Mouse (Mus musculus): ENCODE data around the gene Etv3. TPM values are rescaled to one million over a fixed set of nuclear protein-coding genes. Genes with fewer than 3 reads are reported as not detected.

The Etv3 gene
- total and polyA plus RNA-seq, 3 experiments = 13.6 to 16.6 (median 15.7) TPM

DNA sequence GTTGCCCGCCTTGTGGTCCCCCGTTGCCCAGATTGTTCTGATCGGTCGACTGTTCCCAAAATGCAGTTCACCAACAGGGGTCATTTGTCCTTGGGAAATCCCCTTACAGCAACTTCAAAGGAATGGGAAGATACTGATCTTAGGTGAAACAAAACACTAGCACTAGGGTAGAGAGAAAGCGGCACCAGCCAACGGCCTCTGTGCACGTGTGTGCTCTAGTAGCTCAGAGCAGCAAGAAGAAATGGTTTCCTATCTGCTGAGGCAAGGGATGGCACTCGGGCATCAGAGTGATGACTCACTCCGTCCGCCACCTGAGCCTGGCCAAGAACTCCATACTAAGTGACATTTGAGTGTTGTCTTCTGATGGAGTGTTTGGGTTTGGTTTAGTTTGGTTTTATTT is 12.8 kb downstream of the Etv3 start:
- TF ChIP-seq TAL1 (conservative IDR thresholded peaks at IDR 0.05; ENCODE audit: low read depth, low read length) = no peak
- no peak for TF ChIP-seq GATA1 (IDR thresholded peaks at IDR 0.05; ENCODE audit: borderline replicate concordance, low read length)
- TF ChIP-seq GATA2 (IDR thresholded peaks at IDR 0.05; ENCODE audit: borderline replicate concordance, low read depth, low read length) = no peak
- no peak for TF ChIP-seq POLR2AphosphoS5 (IDR thresholded peaks at IDR 0.05; ENCODE audit: insufficient replicate concordance, low read depth, low read length)
- TF ChIP-seq CTCF (IDR thresholded peaks at IDR 0.05; ENCODE audit: low read depth, low read length) = no peak
- ATAC-seq (ENCODE audit: extremely low read depth, insufficient number of reproducible peaks, low FRiP score, poor library complexity, severe bottlenecking) = no peak

DNA sequence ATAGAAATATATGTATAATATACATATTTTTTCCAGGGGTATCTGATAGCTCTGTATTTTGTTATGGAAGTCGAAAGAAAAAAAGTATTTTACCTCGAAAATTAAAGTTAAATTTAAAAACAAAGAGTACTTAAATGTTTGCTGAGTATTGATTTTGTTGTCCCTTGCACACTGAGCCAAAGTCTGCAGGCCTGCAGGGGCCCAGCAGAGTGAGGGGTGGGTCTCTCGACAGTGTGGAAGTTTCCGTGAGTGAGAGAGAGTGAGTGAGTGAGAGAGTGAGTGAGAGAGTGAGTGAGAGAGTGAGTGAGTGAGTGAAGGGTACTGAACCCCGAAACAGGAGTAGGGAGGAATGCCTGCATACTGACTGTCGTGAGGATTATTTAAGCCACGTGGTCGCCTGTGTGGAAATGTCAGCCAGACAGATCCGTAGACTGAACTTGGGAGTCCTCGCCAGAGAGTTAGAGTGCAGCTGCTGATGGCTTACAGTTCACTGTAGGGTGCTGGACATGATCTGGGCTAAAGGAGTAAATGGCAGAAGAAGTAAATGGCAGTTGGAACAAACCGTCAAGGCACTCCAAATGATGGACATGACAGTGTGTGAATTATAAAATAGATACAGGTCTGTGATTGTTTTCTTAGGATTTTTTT is 14.9 kb downstream of the Etv3 start:
- Histone ChIP-seq H3K9me3 (replicated peaks) (no peaks in the 10 kb centered on the region), H3K4me1 (ENCODE audit: insufficient read depth, low read depth, low read length) (peaks cover 4% of the 10 kb centered on the region; the same call in 1 of the 2 replicates), H3K27me3 (ENCODE audit: insufficient read depth, low read length) (peaks cover 4% of the 10 kb centered on the region; the same call in 1 of the 2 replicates), H3K4me3 (ENCODE audit: low read depth, low read length) (no peak overlapping the region), H3K36me3 (replicated peaks) (peaks cover 71% of the 10 kb centered on the region)
- ATAC-seq (ENCODE audit: extremely low read depth, insufficient number of reproducible peaks, low FRiP score, poor library complexity, severe bottlenecking) = no peak
- TF ChIP-seq GATA2 (IDR thresholded peaks at IDR 0.05; ENCODE audit: borderline replicate concordance, low read depth, low read length) (no peak), POLR2AphosphoS5 (IDR thresholded peaks at IDR 0.05; ENCODE audit: insufficient replicate concordance, low read depth, low read length) (no peak), CTCF (IDR thresholded peaks at IDR 0.05; ENCODE audit: low read depth, low read length) (no peak), TAL1 (conservative IDR thresholded peaks at IDR 0.05; ENCODE audit: low read depth, low read length) (no peak), GATA1 (IDR thresholded peaks at IDR 0.05; ENCODE audit: borderline replicate concordance, low read length) (no peak)
- no peak for DNase-seq (ENCODE audit: low spot score)

More for the DNA sequence above, 12.8 kb downstream of the Etv3 start:
- H3K27me3 ChIP-seq (ENCODE audit: insufficient read depth, low read length) = no peaks in the 10 kb centered on the region; the same call in 1 of the 2 replicates
- no peaks in the 10 kb centered on the region for H3K9me3 ChIP-seq (replicated peaks)
- no peak overlapping the region for H3K4me3 ChIP-seq (ENCODE audit: low read depth, low read length)
- H3K36me3 ChIP-seq (replicated peaks) = peaks cover 93% of the 10 kb centered on the region
- peaks cover 4% of the 10 kb centered on the region; the same call in 1 of the 2 replicates for H3K4me1 ChIP-seq (ENCODE audit: insufficient read depth, low read depth, low read length)
- DNase-seq (ENCODE audit: low spot score) = no peak

DNA sequence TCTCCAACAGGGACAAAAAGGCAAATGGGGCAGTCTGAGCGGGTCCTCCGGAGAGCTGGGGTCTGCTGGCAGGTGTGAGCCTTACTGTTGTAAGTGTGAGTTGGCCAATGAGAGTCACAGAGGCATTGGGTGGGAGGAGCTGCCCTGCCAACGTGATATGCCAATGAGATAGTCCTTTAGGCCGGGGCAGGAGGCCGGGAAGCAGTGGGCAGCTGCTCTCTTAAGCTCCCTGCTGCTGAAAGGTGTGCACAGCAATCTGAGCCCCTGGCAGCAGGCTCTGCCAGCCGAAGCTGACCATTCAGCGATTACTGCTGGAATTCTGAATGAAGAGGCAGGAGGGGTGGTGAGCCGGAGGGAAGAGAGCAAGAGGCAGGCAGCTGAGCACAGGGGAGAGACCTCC is 15.5 kb downstream of the Etv3 start:
- Histone ChIP-seq H3K9me3 (replicated peaks) (no peaks in the 10 kb centered on the region), H3K36me3 (replicated peaks) (peaks cover 66% of the 10 kb centered on the region), H3K4me3 (ENCODE audit: low read depth, low read length) (no peak overlapping the region), H3K4me1 (ENCODE audit: insufficient read depth, low read depth, low read length) (peaks cover 4% of the 10 kb centered on the region; the same call in 1 of the 2 replicates), H3K27me3 (ENCODE audit: insufficient read depth, low read length) (peaks cover 7% of the 10 kb centered on the region; the same call in 1 of the 2 replicates)
- no peak for TF ChIP-seq GATA2 (IDR thresholded peaks at IDR 0.05; ENCODE audit: borderline replicate concordance, low read depth, low read length)
- TF ChIP-seq GATA1 (IDR thresholded peaks at IDR 0.05; ENCODE audit: borderline replicate concordance, low read length) = no peak
- TF ChIP-seq TAL1 (conservative IDR thresholded peaks at IDR 0.05; ENCODE audit: low read depth, low read length) = no peak
- no peak for TF ChIP-seq CTCF (IDR thresholded peaks at IDR 0.05; ENCODE audit: low read depth, low read length)
- no peak for TF ChIP-seq POLR2AphosphoS5 (IDR thresholded peaks at IDR 0.05; ENCODE audit: insufficient replicate concordance, low read depth, low read length)
- no peak for ATAC-seq (ENCODE audit: extremely low read depth, insufficient number of reproducible peaks, low FRiP score, poor library complexity, severe bottlenecking)
- no peak for DNase-seq (ENCODE audit: low spot score)

DNA sequence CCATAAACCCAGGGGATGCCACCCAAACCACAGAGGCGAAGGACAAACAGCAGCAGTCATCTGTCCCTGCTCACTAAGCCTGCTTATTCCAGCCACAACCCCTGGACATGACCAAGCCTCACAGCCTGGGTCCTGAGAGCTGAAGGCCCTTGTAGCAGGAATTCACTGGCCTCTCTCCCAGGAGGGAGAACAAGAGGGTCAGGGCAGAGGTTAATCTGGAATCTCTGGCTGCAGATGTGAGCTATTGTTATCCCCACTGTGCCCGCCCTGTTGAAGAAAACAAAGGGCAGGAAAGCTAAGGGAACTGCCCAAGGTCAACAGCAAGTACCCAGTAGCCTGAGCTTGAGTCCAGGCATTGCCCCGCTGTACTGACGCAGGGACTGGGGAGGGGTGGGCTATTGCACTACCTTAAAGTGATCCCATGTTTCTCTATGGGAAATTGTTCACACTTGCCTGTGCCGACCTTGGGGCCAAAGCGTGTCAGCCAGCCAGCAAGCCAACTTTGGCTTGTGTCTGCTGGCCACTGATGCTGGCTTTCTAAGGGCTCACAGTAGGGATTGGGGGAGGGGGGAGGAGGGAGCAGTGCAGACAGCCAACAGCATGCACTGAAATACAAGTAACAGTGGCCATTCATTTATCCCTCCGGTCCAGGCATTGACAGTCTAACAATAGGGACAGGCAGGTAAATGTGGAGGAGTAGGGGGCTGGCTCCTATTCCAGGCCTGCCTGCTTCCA is 17.4 kb downstream of the Etv3 start:
- no peak for TF ChIP-seq GATA2 (IDR thresholded peaks at IDR 0.05; ENCODE audit: borderline replicate concordance, low read depth, low read length)
- TF ChIP-seq TAL1 (conservative IDR thresholded peaks at IDR 0.05; ENCODE audit: low read depth, low read length) = no peak
- no peak for TF ChIP-seq POLR2AphosphoS5 (IDR thresholded peaks at IDR 0.05; ENCODE audit: insufficient replicate concordance, low read depth, low read length)
- no peak for TF ChIP-seq GATA1 (IDR thresholded peaks at IDR 0.05; ENCODE audit: borderline replicate concordance, low read length)
- TF ChIP-seq CTCF (IDR thresholded peaks at IDR 0.05; ENCODE audit: low read depth, low read length) = no peak
- peaks cover 24% of the 10 kb centered on the region for H3K27me3 ChIP-seq (ENCODE audit: insufficient read depth, low read length)
- no peak overlapping the region for H3K4me3 ChIP-seq (ENCODE audit: low read depth, low read length)
- no peaks in the 10 kb centered on the region for H3K9me3 ChIP-seq (replicated peaks)
- peaks cover 4% of the 10 kb centered on the region; the same call in 1 of the 2 replicates for H3K4me1 ChIP-seq (ENCODE audit: insufficient read depth, low read depth, low read length)
- no peak for DNase-seq (ENCODE audit: low spot score)
- H3K36me3 ChIP-seq (replicated peaks) = peaks cover 46% of the 10 kb centered on the region
- no peak for ATAC-seq (ENCODE audit: extremely low read depth, insufficient number of reproducible peaks, low FRiP score, poor library complexity, severe bottlenecking)

DNA sequence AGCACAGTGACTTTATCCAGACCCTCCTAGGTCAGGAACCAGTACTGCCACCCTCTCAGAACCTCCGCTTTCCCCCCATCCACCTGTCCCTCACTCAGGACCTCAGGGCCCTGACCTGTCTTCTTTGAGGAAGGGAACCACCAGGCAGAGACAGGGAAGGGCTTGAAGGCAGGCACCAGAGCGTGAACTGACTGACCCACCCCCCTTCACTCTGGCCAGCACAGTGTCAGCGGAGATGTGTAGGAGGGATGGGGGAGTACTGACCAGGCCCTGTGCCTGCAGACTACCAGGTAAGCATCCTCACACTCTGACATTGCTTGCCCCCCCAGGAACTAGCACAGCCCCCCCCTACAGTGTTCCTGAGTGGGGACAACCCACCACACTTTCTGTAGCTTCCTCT is 20.3 kb downstream of the Etv3 start:
- Histone ChIP-seq H3K4me3 (ENCODE audit: low read depth, low read length) (no peak overlapping the region), H3K4me1 (ENCODE audit: insufficient read depth, low read depth, low read length) (no peaks in the 10 kb centered on the region), H3K27me3 (ENCODE audit: insufficient read depth, low read length) (peaks cover 41% of the 10 kb centered on the region), H3K9me3 (replicated peaks) (no peaks in the 10 kb centered on the region), H3K36me3 (replicated peaks) (peaks cover 23% of the 10 kb centered on the region)
- no peak for TF ChIP-seq CTCF (IDR thresholded peaks at IDR 0.05; ENCODE audit: low read depth, low read length)
- no peak for TF ChIP-seq TAL1 (conservative IDR thresholded peaks at IDR 0.05; ENCODE audit: low read depth, low read length)
- no peak for TF ChIP-seq GATA1 (IDR thresholded peaks at IDR 0.05; ENCODE audit: borderline replicate concordance, low read length)
- no peak for TF ChIP-seq POLR2AphosphoS5 (IDR thresholded peaks at IDR 0.05; ENCODE audit: insufficient replicate concordance, low read depth, low read length)
- DNase-seq (ENCODE audit: low spot score) (no peak), ATAC-seq (ENCODE audit: extremely low read depth, insufficient number of reproducible peaks, low FRiP score, poor library complexity, severe bottlenecking) (no peak)

DNA sequence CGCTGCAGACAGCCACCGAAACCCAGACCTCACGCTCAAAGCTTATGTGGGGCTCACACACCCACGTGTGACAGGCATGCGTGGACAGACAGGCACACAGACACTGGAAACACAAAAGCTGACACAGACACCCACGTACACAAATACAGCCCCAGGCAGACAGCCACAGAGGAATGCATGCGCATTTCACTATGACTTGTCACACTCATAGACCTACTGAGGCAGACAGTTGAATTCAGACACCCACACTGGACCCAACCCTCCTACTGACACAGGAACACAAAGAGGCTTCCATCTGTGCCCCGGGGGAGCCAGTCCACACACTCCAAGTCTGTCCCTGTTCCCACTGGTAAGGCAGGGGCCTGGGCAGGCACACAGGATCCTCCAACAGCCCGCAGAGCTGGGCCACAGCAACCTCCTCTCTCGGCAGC is 21.1 kb downstream of the Etv3 start:
- no peak for TF ChIP-seq POLR2AphosphoS5 (IDR thresholded peaks at IDR 0.05; ENCODE audit: insufficient replicate concordance, low read depth, low read length)
- TF ChIP-seq GATA2 (IDR thresholded peaks at IDR 0.05; ENCODE audit: borderline replicate concordance, low read depth, low read length) = no peak
- no peak for TF ChIP-seq CTCF (IDR thresholded peaks at IDR 0.05; ENCODE audit: low read depth, low read length)
- no peak for TF ChIP-seq TAL1 (conservative IDR thresholded peaks at IDR 0.05; ENCODE audit: low read depth, low read length)
- no peak for TF ChIP-seq GATA1 (IDR thresholded peaks at IDR 0.05; ENCODE audit: borderline replicate concordance, low read length)
- H3K4me3 ChIP-seq (ENCODE audit: low read depth, low read length) = no peak overlapping the region
- peaks cover 47% of the 10 kb centered on the region for H3K27me3 ChIP-seq (ENCODE audit: insufficient read depth, low read length)
- H3K9me3 ChIP-seq (replicated peaks) = no peaks in the 10 kb centered on the region
- DNase-seq (ENCODE audit: low spot score) = no peak
- no peak for ATAC-seq (ENCODE audit: extremely low read depth, insufficient number of reproducible peaks, low FRiP score, poor library complexity, severe bottlenecking)
- H3K36me3 ChIP-seq (replicated peaks) = peaks cover 15% of the 10 kb centered on the region
- H3K4me1 ChIP-seq (ENCODE audit: insufficient read depth, low read depth, low read length) = no peaks in the 10 kb centered on the region
